Mouse (Mus musculus): Measurements from ENCODE around the gene Znfx1. TPM values are rescaled to one million over a fixed set of nuclear protein-coding genes. Genes with fewer than 3 reads are reported as not detected.

The Znfx1 gene
- polyA plus RNA-seq, 1 experiment from 2014 or later, result 13.1 TPM

GRCm38 (mm10) chr2:167061381-167062034 lies 1.3 kb downstream of the Znfx1 start:
- peak overlapping the region; percentile 81 for H3K4me2 ChIP-seq (replicated peaks; ENCODE audit: low read depth)
- H3K4me3 ChIP-seq (ENCODE audit: low read depth, low read length), result peak overlapping the region; percentile 75
- 22% methylated on average over 11 of the region's 11 CpGs for WGBS
- no peak for TF ChIP-seq CTCF (IDR thresholded peaks at IDR 0.05; ENCODE audit: low read depth)
- H3K9me3 ChIP-seq (ENCODE audit: control insufficient read depth), result no peaks in the 10 kb centered on the region
- ATAC-seq, result no peak
- no peaks in the 10 kb centered on the region for H3K27me3 ChIP-seq (replicated peaks; ENCODE audit: control insufficient read depth, insufficient read depth, low read length)
- H3K36me3 ChIP-seq (ENCODE audit: control insufficient read depth, insufficient read depth), result peaks cover 27% of the 10 kb centered on the region
- H3K4me1 ChIP-seq (replicated peaks; ENCODE audit: control insufficient read depth, insufficient read depth, low read length), result 0 out of 2 replicates have a peak, but pooled peaks cover 6% of the 10 kb centered on the region
- peak overlapping the region; percentile 70 for H3K9ac ChIP-seq (ENCODE audit: low read depth, low read length)
- H3K27ac ChIP-seq (ENCODE audit: low read depth, low read length), result peak overlapping the region; percentile 96; the same call in 1 of the 2 replicates

- peak overlapping the region; percentile 30 for H3K4me3 ChIP-seq (ENCODE audit: low read depth, low read length)
- H3K9me3 ChIP-seq (ENCODE audit: control insufficient read depth), result no peaks in the 10 kb centered on the region
- no peak for ATAC-seq
- H3K4me2 ChIP-seq (replicated peaks; ENCODE audit: low read depth), result peak overlapping the region; percentile 81
- no peak for TF ChIP-seq CTCF (IDR thresholded peaks at IDR 0.05; ENCODE audit: low read depth)
- no peaks in the 10 kb centered on the region for H3K27me3 ChIP-seq (replicated peaks; ENCODE audit: control insufficient read depth, insufficient read depth, low read length)
- peak overlapping the region; percentile 32; the same call in 1 of the 2 replicates for H3K9ac ChIP-seq (ENCODE audit: low read depth, low read length)
- 0 out of 2 replicates have a peak, but pooled peaks cover 6% of the 10 kb centered on the region for H3K4me1 ChIP-seq (replicated peaks; ENCODE audit: control insufficient read depth, insufficient read depth, low read length)
- peaks cover 30% of the 10 kb centered on the region for H3K36me3 ChIP-seq (ENCODE audit: control insufficient read depth, insufficient read depth)
- H3K27ac ChIP-seq (ENCODE audit: low read depth, low read length), result peak overlapping the region; percentile 69
These were observed 2.1 kb downstream of the Znfx1 start for GRCm38 (mm10) chr2:167060761-167061160.

- Histone ChIP-seq H3K27ac (ENCODE audit: low read depth, low read length) (peak overlapping the region; percentile 69), H3K36me3 (ENCODE audit: control insufficient read depth, insufficient read depth) (peaks cover 30% of the 10 kb centered on the region), H3K4me3 (ENCODE audit: low read depth, low read length) (peak overlapping the region; percentile 30), H3K4me2 (replicated peaks; ENCODE audit: low read depth) (peak overlapping the region; percentile 81), H3K4me1 (replicated peaks; ENCODE audit: control insufficient read depth, insufficient read depth, low read length) (0 out of 2 replicates have a peak, but pooled peaks cover 6% of the 10 kb centered on the region), H3K27me3 (replicated peaks; ENCODE audit: control insufficient read depth, insufficient read depth, low read length) (no peaks in the 10 kb centered on the region), H3K9me3 (ENCODE audit: control insufficient read depth) (no peaks in the 10 kb centered on the region), H3K9ac (ENCODE audit: low read depth, low read length) (peak overlapping the region; percentile 32; the same call in 1 of the 2 replicates)
- 40% methylated on average over 3 of the region's 3 CpGs for WGBS
- no peak for TF ChIP-seq CTCF (IDR thresholded peaks at IDR 0.05; ENCODE audit: low read depth)
- ATAC-seq, result no peak
These were observed 2.5 kb downstream of the Znfx1 start for GRCm38 (mm10) chr2:167060360-167060759.

- Histone ChIP-seq H3K27ac (ENCODE audit: low read depth, low read length) (peak overlapping the region; percentile 69), H3K4me2 (replicated peaks; ENCODE audit: low read depth) (peak overlapping the region; percentile 81), H3K9me3 (ENCODE audit: control insufficient read depth) (no peaks in the 10 kb centered on the region), H3K9ac (ENCODE audit: low read depth, low read length) (peak overlapping the region; percentile 32; the same call in 1 of the 2 replicates), H3K4me3 (ENCODE audit: low read depth, low read length) (peak overlapping the region; percentile 30), H3K36me3 (ENCODE audit: control insufficient read depth, insufficient read depth) (peaks cover 30% of the 10 kb centered on the region), H3K27me3 (replicated peaks; ENCODE audit: control insufficient read depth, insufficient read depth, low read length) (no peaks in the 10 kb centered on the region), H3K4me1 (replicated peaks; ENCODE audit: control insufficient read depth, insufficient read depth, low read length) (0 out of 2 replicates have a peak, but pooled peaks cover 6% of the 10 kb centered on the region)
- 40% methylated on average over 12 of the region's 12 CpGs for WGBS
- ATAC-seq, result no peak
- no peak for TF ChIP-seq CTCF (IDR thresholded peaks at IDR 0.05; ENCODE audit: low read depth)
These were observed 2.9 kb downstream of the Znfx1 start for GRCm38 (mm10) chr2:167059960-167060359.

- no peak for ATAC-seq
- peaks cover 30% of the 10 kb centered on the region for H3K36me3 ChIP-seq (ENCODE audit: control insufficient read depth, insufficient read depth)
- peak overlapping the region; percentile 81 for H3K4me2 ChIP-seq (replicated peaks; ENCODE audit: low read depth)
- H3K27ac ChIP-seq (ENCODE audit: low read depth, low read length), result peak overlapping the region; percentile 69
- no peaks in the 10 kb centered on the region for H3K9me3 ChIP-seq (ENCODE audit: control insufficient read depth)
- 55% methylated on average over 8 of the region's 8 CpGs for WGBS
- H3K9ac ChIP-seq (ENCODE audit: low read depth, low read length), result peak overlapping the region; percentile 12; the same call in 1 of the 2 replicates
- H3K4me1 ChIP-seq (replicated peaks; ENCODE audit: control insufficient read depth, insufficient read depth, low read length), result 0 out of 2 replicates have a peak, but pooled peaks cover 3% of the 10 kb centered on the region
- TF ChIP-seq CTCF (IDR thresholded peaks at IDR 0.05; ENCODE audit: low read depth), result no peak
- peak overlapping the region; percentile 30 for H3K4me3 ChIP-seq (ENCODE audit: low read depth, low read length)
- H3K27me3 ChIP-seq (replicated peaks; ENCODE audit: control insufficient read depth, insufficient read depth, low read length), result no peaks in the 10 kb centered on the region
These were observed 3.3 kb downstream of the Znfx1 start for GRCm38 (mm10) chr2:167059536-167059935.

GRCm38 (mm10) chr2:167058814-167059387 lies 3.9 kb downstream of the Znfx1 start:
- Histone ChIP-seq H3K4me2 (replicated peaks; ENCODE audit: low read depth) (peak overlapping the region; percentile 81), H3K4me1 (replicated peaks; ENCODE audit: control insufficient read depth, insufficient read depth, low read length) (0 out of 2 replicates have a peak, but pooled peaks cover 2% of the 10 kb centered on the region), H3K4me3 (ENCODE audit: low read depth, low read length) (peak overlapping the region; percentile 30; the same call in 1 of the 2 replicates), H3K27me3 (replicated peaks; ENCODE audit: control insufficient read depth, insufficient read depth, low read length) (no peaks in the 10 kb centered on the region), H3K27ac (ENCODE audit: low read depth, low read length) (peak overlapping the region; percentile 74), H3K36me3 (ENCODE audit: control insufficient read depth, insufficient read depth) (peaks cover 32% of the 10 kb centered on the region), H3K9me3 (ENCODE audit: control insufficient read depth) (no peaks in the 10 kb centered on the region), H3K9ac (ENCODE audit: low read depth, low read length) (no peak overlapping the region)
- TF ChIP-seq CTCF (IDR thresholded peaks at IDR 0.05; ENCODE audit: low read depth), result no peak
- ATAC-seq, result no peak
- WGBS, result 44% methylated on average over 3 of the region's 3 CpGs

All from intestine, postnatal 0 days (tissue).